Mouse (Mus musculus) stomach, embryonic 16.5 days (tissue): ENCODE measurements at regions not wholly inside any gene's neighbourhood (a gene's known extent, or its start where the extent isn't known, plus 50 kb on each side); places are given as distances from the start of the nearest gene placed in this dataset.

Experiments used
- ATAC-seq: fragments of 200-750 bp; cut with Nextera tagmentation; 2 replicates; pipeline ENCODE4 v1.8.0; 2017; ENCODE audit warnings: moderate number of reproducible peaks, moderate TSS enrichment; ENCODE audit not compliant: insufficient read depth, low FRiP score
- H3K27ac ChIP-seq: fragments of 300-500 bp; sonication (generic); 2 replicates; pipeline ENCODE4 v1.5.1; 2014; ENCODE audit warnings: low read length
- H3K27me3 ChIP-seq: fragments of 300-500 bp; sonication (generic); 2 replicates; pipeline ENCODE4 v1.6.1; 2014; ENCODE audit warnings: low read length, control low read depth, mixed read lengths; ENCODE audit not compliant: control insufficient read depth, insufficient read depth
- H3K36me3 ChIP-seq: fragments of 300-500 bp; sonication (generic); 2 replicates; pipeline ENCODE4 v1.6.1; 2014; ENCODE audit warnings: low read length; ENCODE audit not compliant: control insufficient read depth, insufficient read depth
- H3K4me1 ChIP-seq: fragments of 300-500 bp; sonication (generic); 2 replicates; pipeline ENCODE4 v1.6.1; 2014; ENCODE audit warnings: low read length, control low read depth, mixed read lengths; ENCODE audit not compliant: control insufficient read depth, insufficient read depth
- H3K4me2 ChIP-seq: fragments of 300-500 bp; sonication (generic); 2 replicates; pipeline ENCODE4 v1.6.1; 2014; ENCODE audit warnings: low read depth, low read length, mixed read lengths
- H3K4me3 ChIP-seq: fragments of 300-500 bp; sonication (generic); replicated peaks from 2 replicates; pipeline ENCODE4 v1.5.1; 2014; ENCODE audit warnings: mild to moderate bottlenecking, low read length
- H3K9ac ChIP-seq: fragments of 300-500 bp; sonication (generic); 2 replicates; pipeline ENCODE4 v1.6.1; 2014; ENCODE audit warnings: low read length
- H3K9me3 ChIP-seq: fragments of 300-500 bp; sonication (generic); replicated peaks from 2 replicates; pipeline ENCODE4 v1.6.1; 2016; ENCODE audit warnings: low read length, control low read depth; ENCODE audit not compliant: control insufficient read depth
- WGBS: fragments of 180-500 bp; shearing (Covaris S2); extraction: QIAGEN DNeasy Blood & Tissue Kit; methylation state at CpG from one replicate; pipeline ENCODE4 v1.1.7; 2014; 5-methylcytosine and 5-hydroxymethylcytosine counted together

GRCm38 (mm10) chr1:60641324-60641764 is 74.4 kb upstream of the Raph1 start:
- WGBS = 64% methylated on average over 7 of the region's 7 CpGs
- Histone ChIP-seq H3K4me3 (no peak overlapping the region), H3K9ac (no peak overlapping the region), H3K4me1 (no peaks in the 10 kb centered on the region), H3K9me3 (no peaks in the 10 kb centered on the region), H3K27ac (no peak overlapping the region), H3K4me2 (no peak overlapping the region), H3K27me3 (no peaks in the 10 kb centered on the region), H3K36me3 (no peaks in the 10 kb centered on the region)
- ATAC-seq = no peak

DNA sequence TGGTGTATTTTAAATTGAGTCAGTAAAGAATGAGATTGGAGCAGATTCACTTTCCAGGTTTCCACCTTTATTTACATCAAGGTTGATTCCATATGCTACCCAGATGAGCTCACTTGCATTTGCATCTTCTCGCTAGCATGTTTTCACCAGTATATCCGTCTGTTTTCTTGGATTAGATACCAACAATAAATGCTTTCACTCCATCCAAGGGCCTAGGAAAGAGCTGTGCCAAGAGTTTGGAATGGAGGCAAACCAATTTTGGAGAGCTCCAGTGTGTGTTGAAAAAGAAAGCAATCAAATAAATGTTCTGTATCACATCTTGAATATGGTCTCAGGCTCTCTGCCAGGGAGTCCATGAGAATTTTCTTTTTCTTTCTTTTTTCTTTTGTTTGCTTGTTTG is 72.6 kb upstream of the Raph1 start:
- no peak for ATAC-seq
- Histone ChIP-seq H3K27ac (no peak overlapping the region), H3K27me3 (no peaks in the 10 kb centered on the region), H3K9me3 (no peaks in the 10 kb centered on the region), H3K36me3 (no peaks in the 10 kb centered on the region), H3K9ac (no peak overlapping the region), H3K4me1 (no peaks in the 10 kb centered on the region), H3K4me3 (no peak overlapping the region), H3K4me2 (no peak overlapping the region)
- WGBS = 83% methylated on average over 2 of the region's 2 CpGs

GRCm38 (mm10) chr1:60639059-60639458 is 72.2 kb upstream of the Raph1 start:
- no peak overlapping the region for H3K9ac ChIP-seq
- H3K9me3 ChIP-seq = no peaks in the 10 kb centered on the region
- no peaks in the 10 kb centered on the region for H3K36me3 ChIP-seq
- H3K4me2 ChIP-seq = no peak overlapping the region
- no peak overlapping the region for H3K27ac ChIP-seq
- 61% methylated on average over 2 of the region's 2 CpGs for WGBS
- H3K4me3 ChIP-seq = no peak overlapping the region
- H3K27me3 ChIP-seq = no peaks in the 10 kb centered on the region
- no peak for ATAC-seq
- no peaks in the 10 kb centered on the region for H3K4me1 ChIP-seq

DNA sequence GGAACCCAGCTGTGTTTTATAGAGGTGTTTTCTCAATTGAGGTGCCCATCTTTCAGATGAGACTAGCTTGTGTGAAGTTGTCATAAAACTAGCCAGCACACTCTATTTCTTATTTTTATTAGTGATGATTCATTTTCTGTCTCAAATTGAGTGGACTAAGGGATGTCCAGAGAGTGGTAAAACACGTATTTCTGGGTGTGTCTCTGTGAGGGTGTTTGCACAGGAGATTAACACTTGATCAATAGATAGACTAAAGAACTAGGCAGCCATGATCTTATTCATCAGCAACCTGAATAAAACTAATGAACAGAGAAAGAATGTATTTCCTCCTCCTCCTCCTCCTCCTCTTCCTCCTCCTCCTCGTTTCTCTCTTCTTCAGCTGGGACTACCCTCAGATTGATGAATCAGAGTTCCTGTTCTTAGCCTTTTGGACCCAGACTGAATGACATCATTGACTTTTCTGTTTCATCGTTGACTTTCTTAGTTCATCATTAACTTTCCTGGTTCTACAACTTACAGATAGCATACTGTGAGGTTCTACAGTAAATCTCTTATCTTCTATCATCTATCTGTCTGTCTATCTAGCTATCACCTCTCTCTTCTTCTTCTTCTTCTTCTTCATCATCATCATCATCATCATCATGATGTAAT is 70.0 kb upstream of the Raph1 start:
- Histone ChIP-seq H3K9ac (no peak overlapping the region), H3K27me3 (no peaks in the 10 kb centered on the region), H3K4me3 (no peak overlapping the region), H3K36me3 (no peaks in the 10 kb centered on the region), H3K4me2 (no peak overlapping the region), H3K27ac (no peak overlapping the region), H3K9me3 (no peaks in the 10 kb centered on the region), H3K4me1 (no peaks in the 10 kb centered on the region)
- no peak for ATAC-seq
- WGBS = 57% methylated on average over 3 of the region's 3 CpGs

DNA sequence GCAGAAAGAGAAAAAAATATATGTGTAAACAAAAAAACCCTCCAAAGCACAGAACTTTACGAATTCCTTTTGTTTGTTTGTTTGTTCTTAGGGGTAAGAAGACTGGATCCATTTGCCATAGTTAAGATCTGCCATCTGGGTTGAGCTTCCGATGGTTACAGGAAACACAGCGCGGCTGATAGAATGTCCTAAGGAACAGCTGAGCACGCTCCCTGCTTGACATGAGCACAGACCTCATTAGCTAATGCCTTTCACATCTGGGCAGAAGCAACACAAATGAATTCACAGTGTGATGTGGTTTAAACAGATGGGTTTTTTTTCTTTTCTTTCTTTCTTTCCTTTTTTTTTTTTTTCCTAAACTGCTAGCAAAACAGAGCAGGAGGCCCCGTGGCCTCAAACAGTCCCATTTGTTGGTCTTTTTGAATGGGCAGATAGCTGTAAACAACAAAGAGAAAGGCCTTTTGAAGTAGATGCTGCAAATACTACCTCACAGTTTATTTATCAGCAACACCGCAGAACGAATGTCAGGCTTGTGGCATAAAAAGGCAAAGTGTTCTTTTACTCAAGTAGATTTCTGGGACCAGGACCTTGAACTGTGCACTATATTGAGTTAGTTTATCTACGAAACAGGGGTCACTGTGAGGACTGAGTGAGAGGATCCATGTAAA is 61.0 kb upstream of the Raph1 start:
- Histone ChIP-seq H3K4me1 (no peaks in the 10 kb centered on the region), H3K9me3 (no peaks in the 10 kb centered on the region), H3K36me3 (no peaks in the 10 kb centered on the region), H3K4me3 (no peak overlapping the region), H3K4me2 (no peak overlapping the region), H3K27me3 (no peaks in the 10 kb centered on the region), H3K27ac (no peak overlapping the region), H3K9ac (no peak overlapping the region)
- ATAC-seq = no peak
- 37% methylated on average over 9 of the region's 9 CpGs for WGBS

GRCm38 (mm10) chr1:60627367-60627766 is 60.5 kb upstream of the Raph1 start:
- no peaks in the 10 kb centered on the region for H3K36me3 ChIP-seq
- 51% methylated on average over 4 of the region's 4 CpGs for WGBS
- 0 out of 2 replicates have a peak overlapping the region, but pooled peaks have one; percentile 16 for H3K27ac ChIP-seq
- no peak overlapping the region for H3K4me2 ChIP-seq
- H3K9me3 ChIP-seq = no peaks in the 10 kb centered on the region
- no peaks in the 10 kb centered on the region for H3K4me1 ChIP-seq
- H3K4me3 ChIP-seq = no peak overlapping the region
- no peaks in the 10 kb centered on the region for H3K27me3 ChIP-seq
- H3K9ac ChIP-seq = no peak overlapping the region
- ATAC-seq = no peak

DNA sequence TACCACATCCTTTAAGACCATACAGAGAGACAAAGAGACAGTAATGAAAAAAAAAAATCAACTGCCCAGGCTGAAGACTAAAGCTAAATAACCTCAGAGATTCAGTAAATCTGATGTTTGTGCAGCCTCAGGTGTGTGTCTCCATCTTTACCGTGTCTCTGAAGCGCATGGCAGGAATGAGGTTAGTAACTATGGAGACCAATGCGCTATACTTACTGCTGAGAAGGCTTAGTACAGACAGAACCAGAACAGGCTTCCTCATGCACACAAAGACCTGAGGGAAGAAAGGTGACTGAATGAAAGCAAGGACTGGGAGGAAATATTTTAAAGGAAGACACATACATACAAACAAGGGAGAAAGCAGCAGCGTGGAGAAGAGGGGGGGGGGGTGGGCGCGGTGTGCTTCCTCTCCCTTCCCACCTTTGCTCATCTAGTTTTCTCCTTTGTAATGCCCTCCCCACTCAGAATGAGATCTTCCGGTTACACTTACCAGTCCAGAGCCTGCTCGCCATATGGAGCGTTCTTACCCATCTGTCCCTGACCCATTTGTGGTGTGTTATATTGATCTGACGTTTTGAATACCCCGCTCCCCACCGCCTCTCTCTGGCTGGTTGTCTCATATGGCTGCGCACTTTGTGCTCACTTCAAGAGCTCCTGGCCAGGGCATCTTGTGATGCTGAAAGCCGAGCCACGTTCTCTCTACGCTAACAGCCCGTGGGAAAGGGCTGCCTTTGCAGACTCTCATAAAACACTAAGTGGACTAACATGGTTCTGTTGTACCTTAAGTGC is 59.0 kb upstream of the Raph1 start:
- no peak overlapping the region for H3K4me2 ChIP-seq
- H3K4me3 ChIP-seq = no peak overlapping the region
- WGBS = 83% methylated on average over 17 of the region's 17 CpGs
- no peak overlapping the region for H3K9ac ChIP-seq
- H3K4me1 ChIP-seq = no peaks in the 10 kb centered on the region
- no peaks in the 10 kb centered on the region for H3K27me3 ChIP-seq
- no peaks in the 10 kb centered on the region for H3K9me3 ChIP-seq
- no peak overlapping the region for H3K27ac ChIP-seq
- H3K36me3 ChIP-seq = no peaks in the 10 kb centered on the region
- no peak for ATAC-seq

- H3K4me3 ChIP-seq = no peak overlapping the region
- no peak for ATAC-seq
- H3K4me2 ChIP-seq = no peak overlapping the region
- 83% methylated on average over 4 of the region's 4 CpGs for WGBS
- H3K27me3 ChIP-seq = no peaks in the 10 kb centered on the region
- no peaks in the 10 kb centered on the region for H3K36me3 ChIP-seq
- no peak overlapping the region for H3K27ac ChIP-seq
- H3K4me1 ChIP-seq = no peaks in the 10 kb centered on the region
- H3K9me3 ChIP-seq = no peaks in the 10 kb centered on the region
- no peak overlapping the region for H3K9ac ChIP-seq
Observed at GRCm38 (mm10) chr1:60624231-60624630, 57.3 kb upstream of the Raph1 start.

- no peaks in the 10 kb centered on the region for H3K27me3 ChIP-seq
- no peak for ATAC-seq
- WGBS = 78% methylated on average over 3 of the region's 3 CpGs
Observed at GRCm38 (mm10) chr1:60623440-60624016, 56.6 kb upstream of the Raph1 start.

More at GRCm38 (mm10) chr1:60623440-60624016, 56.6 kb upstream of the Raph1 start:
- H3K36me3 ChIP-seq = no peaks in the 10 kb centered on the region
- H3K9me3 ChIP-seq = no peaks in the 10 kb centered on the region
- H3K4me3 ChIP-seq = no peak overlapping the region
- no peak overlapping the region for H3K9ac ChIP-seq
- no peak overlapping the region for H3K27ac ChIP-seq
- no peak overlapping the region for H3K4me2 ChIP-seq
- no peaks in the 10 kb centered on the region for H3K4me1 ChIP-seq
